Mouse (Mus musculus) induced T-regulatory cell, adult 2 months (primary cell): ENCODE data around the gene Zmynd8.

Source experiments
- DNase-seq: peaks from one replicate; pipeline ENCODE4 v3.0.0-alpha.2; 2012; ENCODE audit warnings: low read depth

Gene Zmynd8

DNA sequence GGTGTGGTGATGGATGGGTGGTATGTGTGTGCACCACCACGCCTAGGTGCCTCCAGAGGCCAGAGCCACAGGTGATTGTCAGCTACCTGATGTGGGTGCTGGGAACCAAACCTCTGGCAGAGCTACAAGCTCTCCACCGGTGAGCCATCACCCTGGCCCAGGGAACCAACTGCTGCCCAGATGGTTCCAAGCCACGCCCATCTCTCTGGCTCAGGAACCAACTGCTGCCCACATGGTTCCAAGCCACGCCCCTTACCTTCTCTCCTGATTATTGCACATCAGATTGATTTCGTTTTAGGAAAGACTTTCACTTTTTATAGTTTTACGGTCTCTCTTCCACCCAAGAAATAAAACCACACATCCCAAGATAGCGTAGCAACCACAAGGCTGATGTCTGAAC, 150.8 kb downstream of the Zmynd8 start:
- no peak for DNase-seq

DNA sequence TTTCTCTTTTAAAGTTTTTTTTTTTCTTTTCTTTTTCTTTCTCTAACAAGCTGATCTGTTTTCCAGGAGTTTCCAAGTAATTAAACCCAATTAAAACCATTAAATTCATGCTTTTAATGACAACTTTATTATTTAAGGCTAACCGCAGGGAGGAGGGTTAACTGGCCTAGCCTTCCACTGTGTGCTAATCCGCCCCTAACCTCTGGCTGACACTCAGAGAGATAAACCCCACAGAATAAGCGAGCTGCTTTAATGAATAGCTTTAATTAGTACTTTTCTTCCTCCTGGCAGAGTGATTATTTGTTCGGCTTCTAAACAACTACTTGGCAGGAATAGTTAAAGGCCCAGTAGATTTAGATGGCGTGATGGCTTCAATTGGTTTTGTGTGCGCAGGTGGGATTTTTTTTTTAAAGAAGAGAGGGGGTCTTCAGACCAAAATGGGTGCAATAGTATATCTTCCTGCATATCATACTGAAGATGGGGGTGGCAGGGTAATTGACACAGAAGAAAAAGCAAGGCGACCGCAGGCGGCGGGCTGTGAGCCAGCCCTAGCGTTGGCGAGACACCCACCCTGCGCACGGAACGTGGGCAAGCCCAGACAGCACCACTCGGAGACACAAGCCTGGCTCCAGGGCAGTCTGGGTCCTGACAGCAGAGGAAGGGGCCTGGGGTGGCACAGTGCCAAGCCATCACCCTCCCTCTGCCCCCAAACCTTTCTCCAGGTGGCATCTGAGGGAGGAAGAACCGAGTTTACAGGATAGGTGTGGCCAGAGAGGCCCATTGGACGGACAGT, 153.3 kb downstream of the Zmynd8 start:
- DNase-seq, result no peak

DNA sequence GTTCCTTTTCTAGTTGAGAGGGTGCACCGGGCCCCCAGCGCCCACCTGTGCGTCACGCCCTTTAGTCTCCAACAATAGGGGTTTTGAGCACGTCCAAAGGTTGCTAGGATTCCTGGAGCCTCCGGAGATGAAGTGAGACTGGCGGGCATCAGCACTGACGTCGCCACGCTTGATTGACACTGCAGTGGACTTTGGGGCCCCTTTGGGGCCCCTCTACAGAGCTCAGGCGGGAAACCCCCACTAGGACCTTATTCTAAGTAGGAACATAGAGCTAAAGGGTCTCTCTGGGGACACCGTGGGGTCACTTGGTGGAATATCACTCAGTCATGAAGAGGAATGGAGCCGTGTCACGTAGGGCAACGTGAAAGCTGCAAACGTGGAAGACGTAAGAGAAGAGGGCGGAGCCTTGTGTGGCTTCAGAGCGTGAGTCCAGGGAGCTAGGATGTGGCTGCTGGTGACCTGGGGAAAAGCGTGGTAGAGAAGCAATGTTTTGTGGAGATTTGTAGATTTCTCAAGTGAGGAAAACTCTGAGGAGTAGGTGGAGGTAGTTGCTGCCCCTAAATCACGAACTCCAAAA, 156.5 kb downstream of the Zmynd8 start:
- DNase-seq, result no peak

DNA sequence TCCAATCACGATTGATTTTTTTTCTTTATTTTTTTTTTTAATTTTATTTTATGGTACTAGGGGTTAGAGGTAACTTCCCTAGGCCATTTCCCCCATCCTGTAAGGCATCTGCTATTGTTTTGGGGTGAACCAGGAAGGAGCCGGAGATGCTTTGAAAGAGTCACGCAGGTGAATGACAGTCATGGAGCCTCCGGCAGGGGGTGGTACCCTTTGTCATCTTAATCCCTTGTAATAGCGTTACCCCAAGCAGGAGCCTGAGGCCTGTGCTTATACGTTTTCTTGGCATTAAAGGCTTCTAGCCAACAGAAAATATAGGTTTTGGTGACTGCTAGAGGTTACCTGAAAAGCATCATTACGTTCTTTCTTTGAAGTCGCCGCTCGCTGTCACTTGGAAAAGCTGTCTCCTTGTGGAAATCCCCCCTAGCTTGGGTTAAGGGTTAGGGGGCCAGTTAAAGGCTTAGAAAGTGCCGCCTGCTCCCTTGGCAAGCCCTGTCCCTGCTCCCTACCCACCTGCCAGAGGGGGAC, 157.2 kb downstream of the Zmynd8 start:
- DNase-seq, result no peak

DNA sequence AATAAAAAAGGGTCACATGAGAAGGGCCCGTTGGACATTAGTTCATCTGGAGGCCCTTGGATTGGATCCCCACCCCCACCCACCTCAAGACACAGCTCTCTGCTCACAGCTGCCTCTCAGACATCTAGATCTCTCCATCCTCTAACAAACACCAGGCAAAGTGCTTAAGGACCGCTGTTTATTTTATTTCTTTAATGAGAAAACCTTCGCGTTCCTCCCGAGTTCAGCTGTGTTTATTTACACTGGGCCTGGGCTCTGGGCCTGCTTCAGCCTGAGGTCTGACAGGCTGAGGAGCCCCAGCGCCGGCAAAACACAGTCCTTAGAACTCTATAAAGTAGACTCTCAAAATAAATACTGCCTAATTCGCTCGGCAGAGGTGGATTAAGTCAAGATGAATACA, 157.8 kb downstream of the Zmynd8 start:
- no peak for DNase-seq

DNA sequence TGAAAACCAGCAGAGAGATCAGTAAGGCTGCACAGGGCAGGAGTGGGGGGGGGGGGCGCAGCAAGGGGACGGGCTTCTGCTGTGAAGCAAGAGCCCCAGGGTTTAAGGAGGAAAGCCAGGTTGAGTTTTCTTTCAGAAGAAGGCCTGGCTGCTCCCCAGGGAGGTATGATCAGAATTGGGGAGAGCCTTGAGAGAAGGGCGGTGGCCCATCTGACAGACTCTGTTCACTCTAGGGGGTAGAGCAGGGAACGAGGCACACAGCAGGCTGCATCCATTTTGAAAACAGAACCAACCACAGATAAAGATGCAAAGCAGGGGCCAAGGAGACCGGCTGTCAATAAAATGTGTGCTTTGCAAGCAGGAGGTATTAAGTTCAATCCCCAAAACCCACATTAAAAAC, 158.4 kb downstream of the Zmynd8 start:
- DNase-seq, result no peak

DNA sequence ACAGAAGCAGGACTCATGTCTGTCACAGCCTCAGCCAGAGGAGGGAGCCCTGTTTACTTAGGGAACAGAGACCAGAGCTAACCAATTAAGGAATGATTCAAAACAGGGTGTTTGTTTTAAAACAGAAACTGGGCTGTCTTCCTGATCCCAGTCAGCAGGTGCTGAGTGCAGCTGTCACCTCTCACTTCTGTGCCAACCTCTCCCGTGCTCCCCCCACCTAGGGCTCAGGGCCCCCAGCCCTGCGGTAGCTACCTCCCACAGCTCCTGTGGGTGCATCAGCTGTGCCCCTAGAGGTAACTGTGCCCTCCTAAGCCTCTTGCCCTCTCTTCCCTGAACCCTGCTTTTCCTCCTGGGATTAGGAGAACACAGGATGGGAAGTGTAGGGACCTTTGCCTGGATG, 162.5 kb downstream of the Zmynd8 start:
- DNase-seq, result no peak
